Mouse (Mus musculus): ENCODE data around the gene Cd2. TPM values are rescaled to one million over a fixed set of nuclear protein-coding genes. Genes with fewer than 3 reads are reported as not detected.

The Cd2 gene
- polyA plus RNA-seq, 1 experiment from 2014 or later: not detected

DNA sequence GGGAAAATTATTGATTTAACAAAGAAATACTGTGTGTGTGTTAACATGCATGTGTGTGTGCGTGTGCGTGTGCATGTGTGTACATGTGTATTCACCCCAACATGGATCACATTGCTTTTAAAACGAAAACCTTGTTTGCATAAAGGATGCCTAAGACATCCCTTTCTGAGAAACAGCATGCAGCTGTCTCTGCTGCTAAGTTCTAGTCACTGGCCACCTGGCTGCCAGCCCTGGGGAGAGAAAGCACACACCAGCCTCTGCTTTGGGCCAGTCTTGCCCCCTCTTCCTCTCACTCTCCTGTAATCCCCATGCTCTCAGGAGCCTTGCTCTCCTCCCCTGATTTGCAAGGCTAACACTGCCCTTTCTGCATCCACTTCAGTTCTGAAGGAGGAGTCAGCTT is 1.7 kb upstream of the Cd2 start:
- no peak for DNase-seq (ENCODE audit: low spot score)
- ATAC-seq (replicated peaks; ENCODE audit: low FRiP score): no peak
- no peak overlapping the region for H3K9ac ChIP-seq (ENCODE audit: low read length)
- no peaks in the 10 kb centered on the region for H3K27me3 ChIP-seq (ENCODE audit: control insufficient read depth, insufficient read depth, low read length)
- 84% methylated on average over 3 of the region's 3 CpGs for WGBS
- no peak overlapping the region for H3K4me2 ChIP-seq (ENCODE audit: low read depth, low read length, severe bottlenecking)
- H3K4me3 ChIP-seq (ENCODE audit: low read depth, low read length): no peak overlapping the region
- no peaks in the 10 kb centered on the region for H3K4me1 ChIP-seq (replicated peaks; ENCODE audit: control insufficient read depth, insufficient read depth, low read length)
- H3K9me3 ChIP-seq (ENCODE audit: control insufficient read depth, low read length): no peaks in the 10 kb centered on the region
- no peak overlapping the region for H3K27ac ChIP-seq (ENCODE audit: low read depth, low read length)
- H3K36me3 ChIP-seq (ENCODE audit: control insufficient read depth, insufficient read depth, low read length): no peaks in the 10 kb centered on the region

DNA sequence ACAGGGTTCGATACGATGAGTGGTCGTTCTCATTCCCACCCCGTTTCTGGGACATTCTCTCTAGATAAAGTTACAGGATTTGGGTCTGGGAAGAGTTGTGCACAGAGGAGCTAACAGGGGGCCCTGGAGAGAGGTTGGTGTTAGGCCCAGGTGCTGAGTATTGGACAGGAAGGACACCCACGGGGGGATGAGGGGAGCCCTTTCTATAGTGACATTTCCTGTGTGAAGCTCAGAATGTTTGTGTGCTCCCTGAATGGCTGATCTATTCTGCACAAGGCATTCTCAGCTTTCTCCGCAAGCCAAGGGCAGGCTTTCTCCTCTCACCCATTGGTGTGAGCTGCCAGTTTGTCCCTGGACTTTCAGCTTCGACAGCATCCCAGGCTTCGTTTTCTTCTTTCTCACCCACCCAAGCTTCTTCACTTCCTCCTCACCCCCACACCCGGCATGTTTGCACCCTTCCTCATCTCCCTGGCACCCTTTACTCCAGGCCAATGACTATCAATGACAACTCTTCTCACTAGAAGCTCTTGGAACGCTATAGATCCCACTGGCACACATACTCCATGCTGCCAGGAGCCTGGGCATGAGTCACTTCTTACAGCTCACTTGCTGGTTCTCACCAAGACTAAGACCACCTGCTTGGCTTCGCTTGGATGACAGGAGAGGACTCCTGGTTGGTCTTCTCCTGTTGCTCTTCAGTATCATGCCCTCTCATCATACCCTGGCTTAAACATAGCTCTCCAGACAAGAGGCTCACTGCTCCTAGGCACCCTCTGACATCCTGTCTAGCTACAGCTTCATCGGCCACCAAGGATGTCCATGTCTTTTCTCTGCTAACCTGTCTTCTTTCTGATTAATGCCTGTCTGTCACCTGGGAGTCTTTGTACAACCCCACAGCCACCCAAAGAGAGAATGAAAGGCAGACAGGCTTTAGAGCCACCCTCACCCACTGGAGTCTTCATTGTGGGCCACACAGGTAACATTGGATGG is 1.1 kb downstream of the Cd2 start:
- WGBS: 90% methylated on average over 12 of the region's 12 CpGs
- ATAC-seq (replicated peaks; ENCODE audit: low FRiP score): no peak
- no peak overlapping the region for H3K9ac ChIP-seq (ENCODE audit: low read length)

DNA sequence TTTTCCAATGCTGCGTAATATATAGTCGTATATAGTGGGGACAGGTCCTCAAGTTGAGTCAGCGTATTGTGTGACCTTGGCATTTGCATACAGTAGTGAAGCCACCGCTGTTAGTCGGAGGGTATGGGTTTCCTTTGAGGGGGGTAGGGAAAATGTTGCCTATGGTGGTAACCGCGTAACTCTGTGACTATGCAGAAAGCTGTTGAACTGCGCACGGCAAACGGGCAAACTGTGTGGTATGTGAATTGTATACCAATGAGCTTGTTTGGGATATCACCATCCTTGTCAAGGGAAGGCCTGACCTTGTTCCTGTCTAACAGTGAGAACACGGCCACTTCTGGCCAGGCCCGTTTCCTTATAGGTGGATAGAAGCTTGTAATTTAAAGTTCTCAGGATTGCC is 1.9 kb downstream of the Cd2 start:
- Histone ChIP-seq H3K9me3 (ENCODE audit: control insufficient read depth, low read length) (no peaks in the 10 kb centered on the region), H3K4me2 (ENCODE audit: low read depth, low read length, severe bottlenecking) (no peak overlapping the region), H3K36me3 (ENCODE audit: control insufficient read depth, insufficient read depth, low read length) (no peaks in the 10 kb centered on the region), H3K27ac (ENCODE audit: low read depth, low read length) (no peak overlapping the region), H3K4me3 (ENCODE audit: low read depth, low read length) (no peak overlapping the region), H3K27me3 (ENCODE audit: control insufficient read depth, insufficient read depth, low read length) (no peaks in the 10 kb centered on the region), H3K4me1 (replicated peaks; ENCODE audit: control insufficient read depth, insufficient read depth, low read length) (no peaks in the 10 kb centered on the region), H3K9ac (ENCODE audit: low read length) (no peak overlapping the region)
- DNase-seq (ENCODE audit: low spot score) (no peak), ATAC-seq (replicated peaks; ENCODE audit: low FRiP score) (no peak)
- 90% methylated on average over 12 of the region's 12 CpGs for WGBS

More for the DNA sequence above, 1.1 kb downstream of the Cd2 start:
- Histone ChIP-seq H3K27ac (ENCODE audit: low read depth, low read length) (no peak overlapping the region), H3K27me3 (ENCODE audit: control insufficient read depth, insufficient read depth, low read length) (no peaks in the 10 kb centered on the region), H3K9me3 (ENCODE audit: control insufficient read depth, low read length) (no peaks in the 10 kb centered on the region), H3K4me3 (ENCODE audit: low read depth, low read length) (no peak overlapping the region), H3K4me2 (ENCODE audit: low read depth, low read length, severe bottlenecking) (no peak overlapping the region), H3K4me1 (replicated peaks; ENCODE audit: control insufficient read depth, insufficient read depth, low read length) (no peaks in the 10 kb centered on the region), H3K36me3 (ENCODE audit: control insufficient read depth, insufficient read depth, low read length) (no peaks in the 10 kb centered on the region)
- no peak for DNase-seq (ENCODE audit: low spot score)

DNA sequence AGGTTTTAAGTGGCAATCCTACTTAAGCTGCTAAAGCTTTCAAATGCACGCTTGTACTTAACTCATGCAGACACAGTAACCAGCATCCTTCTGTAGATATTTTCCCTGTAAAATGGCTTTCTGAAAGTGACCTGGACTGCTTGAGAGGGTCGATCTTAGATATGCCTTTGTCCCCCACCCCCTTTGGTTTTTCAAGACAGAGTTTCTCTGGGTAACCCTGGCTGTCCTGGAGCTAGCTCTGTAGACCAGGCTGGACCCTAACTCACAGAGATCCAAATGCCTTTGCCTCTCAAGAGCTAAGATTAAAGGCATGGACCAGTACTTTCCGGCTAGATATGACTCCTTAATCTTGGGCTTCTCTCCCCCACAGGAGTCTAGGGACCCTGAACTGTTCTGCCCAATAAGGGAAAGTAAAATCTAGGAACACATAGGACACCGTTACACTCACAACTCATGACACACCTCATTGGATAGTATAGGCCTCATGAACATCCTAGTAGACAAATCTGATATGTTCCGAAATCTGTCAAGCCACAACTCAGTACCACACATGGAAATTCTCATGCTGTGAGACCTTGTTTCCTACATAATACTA is 2.6 kb downstream of the Cd2 start:
- H3K27me3 ChIP-seq (ENCODE audit: control insufficient read depth, insufficient read depth, low read length): no peaks in the 10 kb centered on the region
- 95% methylated on average over 5 of the region's 5 CpGs for WGBS

DNA sequence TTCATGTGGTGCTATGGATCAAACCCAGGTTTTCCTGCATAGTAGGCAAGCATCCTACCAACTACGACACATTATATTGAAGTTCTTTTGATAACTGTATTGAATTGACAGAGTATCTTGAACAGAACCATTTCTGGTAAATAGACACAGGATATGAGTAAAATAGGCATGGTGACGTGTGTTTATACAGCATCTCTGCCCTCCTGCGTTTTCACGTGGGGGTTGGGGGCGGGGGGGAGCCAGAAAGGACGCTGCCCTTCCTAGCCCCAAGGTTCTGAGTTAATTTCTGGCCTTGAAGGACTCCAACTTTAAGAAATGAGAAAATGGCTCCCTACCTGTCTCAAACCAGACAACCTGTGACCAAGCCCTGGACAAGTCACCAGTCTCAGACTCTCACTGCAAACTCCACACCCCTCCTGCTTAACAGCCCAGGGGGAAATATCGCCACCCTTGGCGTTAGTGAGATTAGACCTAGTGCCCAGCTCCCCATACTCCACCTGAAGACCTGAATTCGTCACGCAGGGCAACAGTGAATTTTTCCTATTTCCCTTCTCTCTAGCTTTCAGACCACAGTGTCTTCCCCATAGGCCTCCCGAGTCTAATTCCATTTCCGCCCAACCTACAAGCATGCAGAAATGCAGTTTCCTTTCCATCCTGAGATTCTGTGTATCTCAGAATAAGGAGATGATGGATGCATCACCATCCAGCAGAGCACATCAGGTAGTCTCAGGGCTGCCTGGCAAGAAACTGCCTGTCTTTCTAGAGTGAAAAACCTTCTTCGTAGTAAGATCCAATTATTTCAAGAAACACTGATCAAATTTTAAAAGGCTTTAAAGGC is 3.7 kb downstream of the Cd2 start:
- DNase-seq (ENCODE audit: low spot score) (no peak), ATAC-seq (replicated peaks; ENCODE audit: low FRiP score) (no peak)
- Histone ChIP-seq H3K4me2 (ENCODE audit: low read depth, low read length, severe bottlenecking) (no peak overlapping the region), H3K27ac (ENCODE audit: low read depth, low read length) (no peak overlapping the region), H3K4me3 (ENCODE audit: low read depth, low read length) (no peak overlapping the region), H3K27me3 (ENCODE audit: control insufficient read depth, insufficient read depth, low read length) (no peaks in the 10 kb centered on the region), H3K9ac (ENCODE audit: low read length) (no peak overlapping the region), H3K36me3 (ENCODE audit: control insufficient read depth, insufficient read depth, low read length) (no peaks in the 10 kb centered on the region), H3K9me3 (ENCODE audit: control insufficient read depth, low read length) (no peaks in the 10 kb centered on the region), H3K4me1 (replicated peaks; ENCODE audit: control insufficient read depth, insufficient read depth, low read length) (no peaks in the 10 kb centered on the region; the same call in 1 of the 2 replicates)
- WGBS: 89% methylated on average over 13 of the region's 13 CpGs

More for the DNA sequence above, 2.6 kb downstream of the Cd2 start:
- Histone ChIP-seq H3K9me3 (ENCODE audit: control insufficient read depth, low read length) (no peaks in the 10 kb centered on the region), H3K36me3 (ENCODE audit: control insufficient read depth, insufficient read depth, low read length) (no peaks in the 10 kb centered on the region), H3K4me3 (ENCODE audit: low read depth, low read length) (no peak overlapping the region), H3K4me2 (ENCODE audit: low read depth, low read length, severe bottlenecking) (no peak overlapping the region), H3K9ac (ENCODE audit: low read length) (no peak overlapping the region), H3K4me1 (replicated peaks; ENCODE audit: control insufficient read depth, insufficient read depth, low read length) (no peaks in the 10 kb centered on the region; the same call in 1 of the 2 replicates), H3K27ac (ENCODE audit: low read depth, low read length) (no peak overlapping the region)
- ATAC-seq (replicated peaks; ENCODE audit: low FRiP score) (no peak), DNase-seq (ENCODE audit: low spot score) (no peak)

DNA sequence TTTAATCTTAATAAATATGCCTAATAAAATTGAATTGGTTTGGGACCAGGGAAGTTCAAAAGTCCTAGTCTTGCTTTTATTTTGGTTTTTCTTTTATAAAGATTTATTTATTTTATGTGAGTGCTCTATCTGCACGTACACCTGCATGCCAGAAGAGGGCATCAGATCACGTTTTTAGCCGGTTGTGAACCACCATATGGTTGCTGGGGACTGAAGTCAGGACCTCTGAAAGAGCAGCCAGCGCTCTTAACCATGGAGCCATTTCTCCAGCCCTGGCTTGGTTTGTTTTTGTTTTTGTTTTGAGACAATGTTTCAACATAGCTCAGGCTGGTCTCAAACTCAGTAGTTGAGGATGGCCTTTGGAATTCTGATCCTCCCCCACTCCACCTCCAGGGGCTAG is 4.3 kb downstream of the Cd2 start:
- ATAC-seq (replicated peaks; ENCODE audit: low FRiP score) (no peak), DNase-seq (ENCODE audit: low spot score) (no peak)
- no peaks in the 10 kb centered on the region for H3K9me3 ChIP-seq (ENCODE audit: control insufficient read depth, low read length)
- no peaks in the 10 kb centered on the region for H3K36me3 ChIP-seq (ENCODE audit: control insufficient read depth, insufficient read depth, low read length)
- WGBS: 81% methylated on average over 4 of the region's 4 CpGs
- H3K27ac ChIP-seq (ENCODE audit: low read depth, low read length): no peak overlapping the region
- H3K27me3 ChIP-seq (ENCODE audit: control insufficient read depth, insufficient read depth, low read length): no peaks in the 10 kb centered on the region
- no peak overlapping the region for H3K9ac ChIP-seq (ENCODE audit: low read length)
- H3K4me1 ChIP-seq (replicated peaks; ENCODE audit: control insufficient read depth, insufficient read depth, low read length): no peaks in the 10 kb centered on the region; the same call in 1 of the 2 replicates
- H3K4me2 ChIP-seq (ENCODE audit: low read depth, low read length, severe bottlenecking): no peak overlapping the region
- no peak overlapping the region for H3K4me3 ChIP-seq (ENCODE audit: low read depth, low read length)

DNA sequence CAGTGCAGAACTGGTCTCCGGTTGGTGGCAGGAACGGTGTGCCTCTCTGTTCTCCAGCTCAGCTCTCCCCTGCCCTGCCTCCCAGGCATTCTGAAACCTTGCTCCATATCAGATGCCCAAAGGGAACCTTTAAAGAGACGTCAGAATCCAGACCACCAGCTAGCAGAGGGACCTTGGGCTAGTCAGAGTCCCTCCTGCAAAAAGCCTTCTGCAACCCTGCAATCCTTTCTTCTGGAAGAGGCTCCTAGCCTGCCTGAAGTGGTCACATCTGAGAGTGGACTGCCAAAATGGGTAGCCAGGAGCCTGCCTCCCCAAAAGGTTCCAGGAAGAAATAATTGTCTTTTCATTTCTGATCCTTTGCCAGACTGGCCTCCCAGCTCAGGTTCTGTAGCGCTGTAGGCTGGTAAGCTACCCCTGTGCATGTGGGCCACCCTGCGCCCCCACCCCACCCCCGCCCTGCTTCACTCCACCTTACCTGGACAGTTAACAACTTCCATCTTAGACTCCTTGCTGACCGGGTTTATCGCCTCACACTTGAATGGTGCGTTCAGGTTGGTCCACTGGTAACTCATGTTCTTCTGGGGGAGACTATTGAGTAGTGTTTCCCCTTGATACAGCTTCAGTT is 5.1 kb downstream of the Cd2 start:
- Histone ChIP-seq H3K36me3 (ENCODE audit: control insufficient read depth, insufficient read depth, low read length) (no peaks in the 10 kb centered on the region), H3K4me3 (ENCODE audit: low read depth, low read length) (no peak overlapping the region), H3K4me2 (ENCODE audit: low read depth, low read length, severe bottlenecking) (no peak overlapping the region), H3K9me3 (ENCODE audit: control insufficient read depth, low read length) (no peaks in the 10 kb centered on the region), H3K27ac (ENCODE audit: low read depth, low read length) (no peak overlapping the region), H3K9ac (ENCODE audit: low read length) (no peak overlapping the region), H3K4me1 (replicated peaks; ENCODE audit: control insufficient read depth, insufficient read depth, low read length) (no peaks in the 10 kb centered on the region; the same call in 1 of the 2 replicates), H3K27me3 (ENCODE audit: control insufficient read depth, insufficient read depth, low read length) (no peaks in the 10 kb centered on the region)
- ATAC-seq (replicated peaks; ENCODE audit: low FRiP score): no peak
- 91% methylated on average over 9 of the region's 9 CpGs for WGBS
- no peak for DNase-seq (ENCODE audit: low spot score)

DNA sequence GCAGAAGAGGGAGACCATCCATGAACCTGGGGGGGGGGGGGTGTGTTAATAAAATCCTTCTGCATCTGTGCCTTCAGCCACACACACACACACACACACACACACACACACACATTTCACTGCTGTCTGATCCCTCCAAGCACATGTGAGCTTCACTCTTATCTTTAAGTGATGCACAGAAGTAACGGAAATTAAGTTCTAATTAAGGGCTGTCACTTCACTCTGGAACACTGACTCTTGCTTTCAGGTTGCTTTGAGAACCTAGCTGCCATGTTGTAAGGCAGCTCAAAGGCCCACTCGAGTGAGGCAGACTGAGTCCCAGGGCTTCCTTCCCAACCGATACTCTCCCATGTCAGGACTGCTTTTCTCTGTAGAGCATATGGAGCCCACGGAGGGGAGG is 5.9 kb downstream of the Cd2 start:
- Histone ChIP-seq H3K36me3 (ENCODE audit: control insufficient read depth, insufficient read depth, low read length) (no peaks in the 10 kb centered on the region), H3K9ac (ENCODE audit: low read length) (no peak overlapping the region), H3K4me3 (ENCODE audit: low read depth, low read length) (no peak overlapping the region), H3K4me1 (replicated peaks; ENCODE audit: control insufficient read depth, insufficient read depth, low read length) (no peaks in the 10 kb centered on the region; the same call in 1 of the 2 replicates), H3K27ac (ENCODE audit: low read depth, low read length) (no peak overlapping the region), H3K9me3 (ENCODE audit: control insufficient read depth, low read length) (no peaks in the 10 kb centered on the region), H3K4me2 (ENCODE audit: low read depth, low read length, severe bottlenecking) (no peak overlapping the region), H3K27me3 (ENCODE audit: control insufficient read depth, insufficient read depth, low read length) (no peaks in the 10 kb centered on the region)
- 75% methylated on average over 4 of the region's 4 CpGs for WGBS
- DNase-seq (ENCODE audit: low spot score): no peak
- no peak for ATAC-seq (replicated peaks; ENCODE audit: low FRiP score)

Data from forebrain, embryonic 11.5 days (tissue).